Mouse (Mus musculus) kidney, adult 2 months (tissue): ENCODE measurements around the gene Pstpip1. TPM values are rescaled to one million over a fixed set of nuclear protein-coding genes. Genes with fewer than 3 reads are reported as not detected.

Source experiments
- DNase-seq: peaks from one replicate; pipeline ENCODE4 v3.0.0; 2021
- H3K27ac ChIP-seq: fragments of 200-500 bp; 2 replicates; pipeline ENCODE4 v1.5.1; 2012; ENCODE audit warnings: low read depth, low read length, control low read depth, inconsistent platforms; ENCODE audit not compliant: insufficient read depth
- H3K27me3 ChIP-seq: fragments of 200-500 bp; replicated peaks from 2 replicates; pipeline ENCODE4 v1.6.1; 2012; ENCODE audit warnings: mild to moderate bottlenecking, moderate library complexity, low read length, inconsistent platforms; ENCODE audit not compliant: control insufficient read depth, insufficient read depth
- H3K36me3 ChIP-seq: fragments of 200-500 bp; 2 replicates; pipeline ENCODE4 v1.6.1; 2012; ENCODE audit warnings: mild to moderate bottlenecking, moderate library complexity, low read length, inconsistent platforms; ENCODE audit not compliant: control insufficient read depth, insufficient read depth
- H3K4me1 ChIP-seq: fragments of 200-500 bp; 2 replicates; pipeline ENCODE4 v1.6.1; 2011; ENCODE audit warnings: low read length; ENCODE audit not compliant: control insufficient read depth, insufficient read depth
- H3K4me3 ChIP-seq: fragments of 200-500 bp; 2 replicates; pipeline ENCODE4 v1.5.1; 2011; ENCODE audit warnings: mild to moderate bottlenecking, low read depth, low read length, control low read depth; ENCODE audit not compliant: insufficient read depth
- CTCF ChIP-seq: fragments of 200-500 bp; conservative IDR thresholded peaks from 2 replicates; pipeline ENCODE4 v1.5.1; 2011; ENCODE audit warnings: low read depth, mild to moderate bottlenecking, control low read depth, low read length, moderate library complexity, mixed read lengths; ENCODE audit not compliant: insufficient read depth, insufficient read length
- POLR2A ChIP-seq: fragments of 200-500 bp; IDR thresholded peaks from one replicate; pipeline ENCODE4 v1.6.1; 2011; ENCODE audit warnings: low read depth, low read length, control low read depth
- WGBS: fragments of 180-500 bp; shearing (Covaris S2); methylation state at CpG from one replicate; pipeline ENCODE4 v1.1.7; 2018; 5-methylcytosine and 5-hydroxymethylcytosine counted together
- polyA plus RNA-seq: library from polyadenylated mRNA; depleted of rRNA; stranded (reverse); fragments of >200 nt; gene quantifications from 2 replicates; pipeline ENCODE4 v1.2.3, GENCODE M21; 2012

Gene Pstpip1
- polyA plus RNA-seq, 1 experiment = 3.3 TPM

GRCm38 (mm10) chr9:56067964-56068363 lies 21.8 kb upstream of the Pstpip1 start:
- DNase-seq = no peak
- H3K4me1 ChIP-seq = no peaks in the 10 kb centered on the region
- TF ChIP-seq POLR2A (no peak), CTCF (no peak)
- no peak overlapping the region for H3K4me3 ChIP-seq
- no peaks in the 10 kb centered on the region for H3K36me3 ChIP-seq
- H3K27ac ChIP-seq = no peak overlapping the region
- no peaks in the 10 kb centered on the region for H3K27me3 ChIP-seq
- 93% methylated on average over 4 of the region's 4 CpGs for WGBS

- no peak overlapping the region for H3K27ac ChIP-seq
- H3K27me3 ChIP-seq = no peaks in the 10 kb centered on the region
- DNase-seq = no peak
- TF ChIP-seq CTCF = no peak
- no peak for TF ChIP-seq POLR2A
- no peak overlapping the region for H3K4me3 ChIP-seq
- 76% methylated on average over 1 of the region's 1 CpGs for WGBS
- H3K4me1 ChIP-seq = no peaks in the 10 kb centered on the region
- H3K36me3 ChIP-seq = no peaks in the 10 kb centered on the region
Observed at GRCm38 (mm10) chr9:56068630-56069029, 21.1 kb upstream of the Pstpip1 start.

DNA sequence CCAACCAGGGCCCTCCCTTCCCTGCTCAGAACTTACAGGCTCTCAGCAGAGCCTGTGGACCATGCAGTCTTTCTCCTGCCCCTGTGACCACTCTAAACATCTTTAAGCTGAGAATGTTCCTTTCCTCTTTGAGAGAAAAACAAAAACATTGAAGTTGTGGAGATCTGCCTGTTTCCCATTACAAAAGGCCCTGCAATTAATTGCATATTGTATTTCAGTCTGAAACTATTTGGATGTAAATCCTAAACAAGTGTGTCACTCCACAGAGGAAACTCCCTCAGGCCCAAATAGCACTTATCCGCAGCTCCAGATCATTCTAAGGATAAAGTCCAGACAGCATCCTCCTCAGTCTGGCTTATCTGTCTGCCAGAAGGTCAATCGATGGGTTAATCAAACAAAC lies 16.9 kb upstream of the Pstpip1 start:
- H3K36me3 ChIP-seq = no peaks in the 10 kb centered on the region
- no peak for TF ChIP-seq POLR2A
- no peak for TF ChIP-seq CTCF
- 51% methylated on average over 2 of the region's 2 CpGs for WGBS

GRCm38 (mm10) chr9:56074863-56075262 lies 14.9 kb upstream of the Pstpip1 start:
- 80% methylated on average over 12 of the region's 12 CpGs for WGBS
- no peaks in the 10 kb centered on the region for H3K27me3 ChIP-seq
- TF ChIP-seq POLR2A (no peak), CTCF (no peak)
- no peaks in the 10 kb centered on the region for H3K36me3 ChIP-seq
- no peaks in the 10 kb centered on the region for H3K4me1 ChIP-seq
- no peak overlapping the region; the same call in 1 of the 2 replicates for H3K27ac ChIP-seq
- DNase-seq = peak; percentile 15
- H3K4me3 ChIP-seq = no peak overlapping the region

More for the DNA sequence above, 16.9 kb upstream of the Pstpip1 start:
- H3K27ac ChIP-seq = no peak overlapping the region
- no peaks in the 10 kb centered on the region for H3K4me1 ChIP-seq
- H3K27me3 ChIP-seq = no peaks in the 10 kb centered on the region
- H3K4me3 ChIP-seq = no peak overlapping the region
- peak; percentile 17 for DNase-seq

- no peak for TF ChIP-seq POLR2A
- peak; percentile 68 for TF ChIP-seq CTCF
- peak overlapping the region; percentile 54 for H3K27ac ChIP-seq
- WGBS = 10% methylated on average over 4 of the region's 4 CpGs
- no peak overlapping the region for H3K4me3 ChIP-seq
- DNase-seq = peak; percentile 86
- no peaks in the 10 kb centered on the region for H3K36me3 ChIP-seq
- H3K27me3 ChIP-seq = no peaks in the 10 kb centered on the region
- H3K4me1 ChIP-seq = no peaks in the 10 kb centered on the region
Observed at GRCm38 (mm10) chr9:56075264-56075663, 14.5 kb upstream of the Pstpip1 start.

DNA sequence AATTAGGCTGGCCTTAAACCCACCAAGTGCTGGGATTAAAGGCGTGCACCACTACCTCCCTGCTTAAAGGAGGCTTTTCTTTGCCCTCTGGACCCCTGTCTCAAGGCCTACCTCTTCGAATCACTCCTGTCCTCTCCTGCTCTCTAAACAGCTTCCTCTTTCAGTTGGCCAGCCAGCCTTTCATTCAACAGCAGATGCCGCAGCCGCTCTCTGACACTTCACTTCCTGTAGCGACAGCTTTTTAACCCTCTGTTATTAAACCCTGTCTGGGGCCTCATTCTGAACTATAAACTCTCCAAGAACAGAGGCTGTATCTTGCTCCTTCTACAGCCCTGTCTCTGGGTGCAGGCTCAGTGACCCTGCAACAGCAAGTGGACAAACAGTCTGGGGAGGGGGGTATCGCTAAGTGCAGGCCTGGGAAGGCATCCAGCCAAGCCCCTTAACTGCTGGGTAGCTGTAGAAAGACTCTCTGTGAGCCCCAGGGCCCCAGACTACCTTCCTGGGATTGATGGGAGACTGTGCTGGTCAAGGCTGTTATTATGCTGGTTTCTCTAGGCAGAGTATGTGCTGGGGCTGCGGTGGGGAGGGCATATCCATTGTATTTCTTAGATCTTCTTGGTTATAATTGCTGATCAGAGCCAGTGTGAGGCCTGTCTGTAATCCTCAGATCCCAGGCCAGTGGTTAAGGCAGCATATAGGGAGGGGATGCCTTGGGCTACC lies 13.7 kb upstream of the Pstpip1 start:
- Histone ChIP-seq H3K4me1 (no peaks in the 10 kb centered on the region), H3K4me3 (no peak overlapping the region), H3K27ac (peak overlapping the region; percentile 54), H3K27me3 (no peaks in the 10 kb centered on the region), H3K36me3 (no peaks in the 10 kb centered on the region)
- TF ChIP-seq POLR2A (no peak), CTCF (no peak)
- DNase-seq = peak; percentile 60
- 43% methylated on average over 7 of the region's 7 CpGs for WGBS

DNA sequence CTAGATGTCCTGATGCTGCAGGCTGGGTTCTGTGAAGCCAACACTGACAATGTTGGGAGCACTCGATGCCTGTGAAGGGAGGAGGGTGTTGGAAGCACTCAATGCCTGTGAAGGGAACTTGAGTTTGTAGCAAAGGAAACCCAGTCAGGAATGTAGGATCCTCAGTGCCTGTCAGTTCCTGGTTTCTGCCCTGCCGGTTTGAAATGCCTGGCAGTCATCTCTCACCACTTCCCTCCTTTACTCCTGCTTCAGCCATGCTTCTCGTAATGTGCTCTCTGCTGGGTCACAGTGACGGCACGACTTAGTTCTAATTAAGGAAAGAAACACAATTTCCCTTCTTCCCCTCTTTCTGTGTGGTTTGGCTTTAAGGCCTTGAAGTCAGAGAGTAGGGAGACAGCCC lies 10.2 kb upstream of the Pstpip1 start:
- no peak for TF ChIP-seq CTCF
- no peak for TF ChIP-seq POLR2A
- no peaks in the 10 kb centered on the region for H3K27me3 ChIP-seq
- 86% methylated on average over 5 of the region's 5 CpGs for WGBS
- DNase-seq = no peak
- no peak overlapping the region for H3K27ac ChIP-seq
- no peak overlapping the region for H3K4me3 ChIP-seq
- no peaks in the 10 kb centered on the region for H3K4me1 ChIP-seq
- H3K36me3 ChIP-seq = no peaks in the 10 kb centered on the region

DNA sequence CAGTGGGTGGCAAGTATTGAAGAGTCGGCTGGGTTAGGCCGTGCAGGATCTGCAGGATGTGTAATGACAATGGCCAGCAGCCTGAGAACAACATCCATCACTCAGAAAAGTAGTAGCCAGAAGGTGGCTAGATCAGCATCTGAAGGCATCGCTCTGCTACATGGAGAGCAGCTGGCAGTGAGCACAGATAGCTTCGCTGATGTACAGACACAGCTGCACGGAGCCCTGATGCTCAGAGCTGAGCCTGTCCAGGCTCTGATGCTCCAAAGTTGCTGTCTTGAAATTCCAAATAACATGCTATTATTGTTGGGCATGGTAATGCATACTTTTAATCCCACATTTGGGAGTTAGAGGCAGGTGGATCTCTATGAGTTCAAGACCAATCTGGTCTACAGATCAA lies 3.2 kb upstream of the Pstpip1 start:
- TF ChIP-seq CTCF (no peak), POLR2A (no peak)
- WGBS = 94% methylated on average over 5 of the region's 5 CpGs
- H3K36me3 ChIP-seq = no peaks in the 10 kb centered on the region
- no peak for DNase-seq
- H3K4me1 ChIP-seq = no peaks in the 10 kb centered on the region
- H3K27me3 ChIP-seq = no peaks in the 10 kb centered on the region
- no peak overlapping the region for H3K4me3 ChIP-seq
- no peak overlapping the region for H3K27ac ChIP-seq
